Mouse (Mus musculus) liver, adult (tissue): Measurements from ENCODE around the gene Srsf6.

ENCODE experiments used
- GATA4 ChIP-seq: IDR thresholded peaks from 2 replicates; pipeline ENCODE4 v1.6.1; 2014; ENCODE audit warnings: mild to moderate bottlenecking, low read length; ENCODE audit not compliant: insufficient replicate concordance

Gene Srsf6

GRCm38 (mm10) chr2:162931123-162931673, at the start of gene Srsf6:
TSS of gene Srsf6 (plus strand) at chr2:162931528.
- TF ChIP-seq GATA4 = no peak; the same call in 1 of the 2 replicates

GRCm38 (mm10) chr2:162884101-162884500, 47.2 kb upstream of the Srsf6 start:
- no peak for TF ChIP-seq GATA4

GRCm38 (mm10) chr2:162887121-162887520, 44.2 kb upstream of the Srsf6 start:
- no peak for TF ChIP-seq GATA4

GRCm38 (mm10) chr2:162888677-162889076, 42.7 kb upstream of the Srsf6 start:
- no peak for TF ChIP-seq GATA4

GRCm38 (mm10) chr2:162889191-162889590, 42.1 kb upstream of the Srsf6 start:
- no peak for TF ChIP-seq GATA4

- no peak for TF ChIP-seq GATA4
Observed at GRCm38 (mm10) chr2:162889731-162890130, 41.6 kb upstream of the Srsf6 start.

GRCm38 (mm10) chr2:162899880-162900589, 31.3 kb upstream of the Srsf6 start:
- no peak for TF ChIP-seq GATA4

- no peak for TF ChIP-seq GATA4
Observed at GRCm38 (mm10) chr2:162900590-162900916, 30.8 kb upstream of the Srsf6 start.

GRCm38 (mm10) chr2:162905902-162906301, 25.4 kb upstream of the Srsf6 start:
- no peak for TF ChIP-seq GATA4

- no peak for TF ChIP-seq GATA4
Observed at GRCm38 (mm10) chr2:162908052-162908491, 23.3 kb upstream of the Srsf6 start.

- no peak for TF ChIP-seq GATA4
Observed at GRCm38 (mm10) chr2:162914040-162914439, 17.3 kb upstream of the Srsf6 start.

GRCm38 (mm10) chr2:162914519-162914918, 16.8 kb upstream of the Srsf6 start:
- no peak for TF ChIP-seq GATA4

GRCm38 (mm10) chr2:162919926-162920325, 11.4 kb upstream of the Srsf6 start:
- TF ChIP-seq GATA4 = no peak

GRCm38 (mm10) chr2:162922183-162922582, 9.1 kb upstream of the Srsf6 start:
- no peak for TF ChIP-seq GATA4

- no peak for TF ChIP-seq GATA4
Observed at GRCm38 (mm10) chr2:162922834-162923233, 8.5 kb upstream of the Srsf6 start.

GRCm38 (mm10) chr2:162924126-162924525, 7.2 kb upstream of the Srsf6 start:
- TF ChIP-seq GATA4 = no peak
